Mouse (Mus musculus): ENCODE data around the gene Lin7c. TPM values are rescaled to one million over a fixed set of nuclear protein-coding genes. Genes with fewer than 3 reads are reported as not detected.
"Not testable (repeated sequence)": the region's sequence is repeated elsewhere in the genome, so short reads cannot be mapped to it uniquely, and the experiment has no call there.

Gene Lin7c
- total RNA-seq (2021) = 10 to 100 TPM; 93.3 to 93.8 TPM
- long read RNA-seq, experiment 1, full-length matches to known transcripts = 33 of 43 reads
- long read RNA-seq, experiment 1, partial matches to known transcripts = 4 of 43 reads
- long read RNA-seq, experiment 1, other reads (novel, unspliced or antisense) = 6 of 43 reads
- long read RNA-seq, experiment 2, full-length matches to known transcripts = 13 of 14 reads
- long read RNA-seq, experiment 2, partial matches to known transcripts = 0 of 14 reads
- long read RNA-seq, experiment 2, other reads (novel, unspliced or antisense) = 1 of 14 reads

DNA sequence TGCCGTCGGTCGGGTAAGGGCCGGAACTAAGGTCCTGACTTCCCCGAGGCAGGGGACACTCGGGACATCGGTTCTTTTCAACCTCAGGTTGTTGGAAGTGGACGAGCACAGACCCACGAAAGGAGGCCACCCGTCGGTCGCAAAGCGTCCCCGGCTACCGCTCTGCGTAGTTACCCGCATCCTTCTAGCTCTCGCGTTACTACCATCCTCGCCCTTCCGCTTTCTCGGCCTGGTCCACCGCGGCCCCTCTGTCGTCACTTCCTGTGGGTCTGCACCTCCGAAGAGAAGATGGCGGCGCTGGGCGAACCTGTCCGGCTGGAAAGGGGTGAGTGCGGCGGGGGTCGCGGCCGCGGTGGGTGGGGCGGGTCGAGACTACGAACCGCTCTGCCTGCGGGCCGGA lies at the start of gene Lin7c:
Gene Lin7c, plus strand, starts transcription at position 257 of the 400 bp plus-strand sequence.
- peak; percentile 96 for DNase-seq

DNA sequence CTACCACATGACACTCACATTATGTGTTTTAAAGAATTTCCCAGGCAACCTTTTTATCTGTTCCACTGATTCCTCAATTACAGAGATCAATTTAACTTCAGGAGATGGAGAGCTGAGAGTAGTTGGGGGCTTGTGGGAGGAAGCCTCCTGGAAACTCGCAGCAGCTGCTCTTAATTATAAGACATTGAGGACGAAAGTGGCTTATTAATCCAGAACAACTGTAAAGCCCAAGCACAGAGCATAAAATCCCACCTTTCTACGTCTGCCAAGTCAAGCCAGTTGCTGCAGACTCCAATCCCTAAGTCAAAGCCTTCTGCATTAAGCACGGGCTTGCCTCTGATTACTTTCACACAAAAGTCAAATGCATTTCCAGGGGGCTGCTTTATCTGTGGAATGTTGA lies 44.3 kb upstream of the Lin7c start:
- DNase-seq = no peak

DNA sequence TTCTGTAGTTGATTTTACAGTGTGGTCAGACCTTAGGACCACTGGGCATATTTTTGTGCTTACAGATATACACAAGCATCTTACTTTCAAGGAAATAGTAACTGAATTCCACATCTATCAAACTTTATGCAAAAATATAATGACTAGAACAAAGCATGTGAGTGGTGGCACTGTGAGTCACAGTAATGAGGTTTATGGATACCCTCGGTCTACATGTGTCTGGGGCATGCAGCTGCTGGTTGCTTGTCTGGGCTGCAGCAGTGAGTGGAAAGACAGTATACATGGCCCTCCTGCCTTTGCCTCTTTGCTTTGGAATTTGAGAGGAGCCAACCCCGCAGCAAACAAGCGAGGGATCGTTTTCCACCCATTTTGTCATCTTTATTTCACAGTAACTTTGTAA lies 42.3 kb upstream of the Lin7c start:
- no peak for DNase-seq

DNA sequence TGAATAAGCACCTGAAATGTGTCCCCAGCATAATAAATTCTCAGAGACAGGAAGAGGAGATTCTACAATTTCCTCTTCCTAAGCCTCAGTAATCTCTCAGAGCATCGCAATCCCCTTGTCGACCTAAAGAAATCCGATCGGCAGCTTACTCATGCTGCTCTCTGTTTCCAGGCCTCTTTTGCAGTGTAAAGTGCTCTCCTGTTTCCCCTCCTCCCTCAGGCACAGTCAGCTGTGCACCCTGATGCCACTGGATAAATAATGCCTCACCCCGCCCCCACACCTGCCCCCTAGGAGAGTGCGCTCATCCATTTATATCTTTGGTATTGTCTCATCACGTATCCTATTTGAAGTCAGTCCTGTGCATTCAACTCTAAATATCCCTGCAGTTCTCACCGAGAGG lies 41.9 kb upstream of the Lin7c start:
- no peak for DNase-seq

DNA sequence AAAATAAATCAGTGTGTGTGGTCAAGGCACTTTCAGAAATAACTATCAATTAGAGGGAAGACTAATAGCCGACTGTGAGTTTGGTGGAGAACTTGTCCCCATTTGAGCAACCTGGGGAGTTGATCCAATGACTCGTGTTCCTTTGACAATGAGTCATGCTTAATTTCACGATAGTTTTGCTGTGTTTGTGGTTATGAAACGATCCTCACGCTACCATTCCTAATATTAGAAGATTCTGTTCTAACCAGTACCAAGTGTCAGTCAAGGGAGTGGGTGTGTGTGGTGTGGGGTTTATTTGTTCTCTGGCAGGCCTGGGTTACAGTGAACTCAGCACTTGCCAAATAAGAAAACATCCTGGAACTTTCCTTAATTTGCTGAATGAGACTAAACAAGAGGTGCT lies 35.1 kb upstream of the Lin7c start:
- no peak for DNase-seq

DNA sequence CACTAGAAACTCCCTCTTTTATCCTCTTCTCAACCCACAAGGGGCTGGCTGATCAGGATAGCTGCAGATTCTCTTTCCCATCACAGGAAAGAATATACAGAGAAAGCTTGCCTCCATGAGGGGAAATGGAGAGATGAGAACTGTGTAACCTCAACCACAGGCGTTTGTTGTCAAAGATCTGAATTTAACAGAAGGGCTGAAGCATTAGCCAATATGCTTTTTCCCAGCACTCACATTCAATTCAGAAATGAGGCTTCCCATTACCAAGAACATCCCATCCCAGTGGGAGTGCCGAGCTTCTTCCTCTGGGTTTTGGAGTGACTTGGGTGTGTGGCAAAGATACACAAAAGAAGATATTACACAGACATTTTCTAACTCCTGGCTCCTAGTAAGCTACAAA lies 31.0 kb upstream of the Lin7c start:
- no peak for DNase-seq

DNA sequence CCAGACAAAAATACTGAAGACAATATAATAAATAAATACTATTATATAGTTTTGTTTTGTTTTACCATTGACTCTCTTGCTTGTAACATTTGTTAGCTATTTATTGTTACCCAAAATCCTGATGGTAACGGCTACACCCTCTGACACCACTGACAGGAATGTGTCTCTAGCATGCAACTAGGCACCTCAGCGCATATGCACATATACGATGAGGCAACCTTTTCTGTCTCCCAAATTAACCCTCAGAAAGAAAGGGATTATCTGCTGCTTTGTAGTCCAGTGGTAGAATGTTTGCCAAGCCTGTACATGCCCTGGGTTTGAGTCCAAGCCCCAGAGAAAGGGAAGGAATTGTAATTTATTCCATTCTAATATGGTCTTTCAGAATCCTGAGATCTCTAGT lies 29.8 kb upstream of the Lin7c start:
- DNase-seq = no peak

DNA sequence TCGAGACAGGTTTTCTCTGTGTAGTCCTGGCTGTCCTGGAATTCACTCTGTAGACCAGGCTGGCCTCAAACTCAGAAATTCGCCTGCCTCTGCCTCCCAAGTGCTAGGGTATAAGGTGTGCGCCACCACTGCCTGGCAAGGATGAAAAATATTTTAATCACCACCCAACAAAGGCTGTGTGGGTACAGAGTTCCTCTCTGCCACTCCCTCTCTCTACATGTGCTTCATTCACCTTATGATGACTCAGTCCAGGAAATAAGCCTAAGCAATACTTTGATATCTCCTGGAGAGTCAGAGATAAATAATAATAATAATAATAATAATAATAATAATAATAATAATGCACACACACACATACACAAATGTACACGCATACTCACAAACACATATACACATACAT lies 11.2 kb upstream of the Lin7c start:
- DNase-seq = not testable (repeated sequence)

DNA sequence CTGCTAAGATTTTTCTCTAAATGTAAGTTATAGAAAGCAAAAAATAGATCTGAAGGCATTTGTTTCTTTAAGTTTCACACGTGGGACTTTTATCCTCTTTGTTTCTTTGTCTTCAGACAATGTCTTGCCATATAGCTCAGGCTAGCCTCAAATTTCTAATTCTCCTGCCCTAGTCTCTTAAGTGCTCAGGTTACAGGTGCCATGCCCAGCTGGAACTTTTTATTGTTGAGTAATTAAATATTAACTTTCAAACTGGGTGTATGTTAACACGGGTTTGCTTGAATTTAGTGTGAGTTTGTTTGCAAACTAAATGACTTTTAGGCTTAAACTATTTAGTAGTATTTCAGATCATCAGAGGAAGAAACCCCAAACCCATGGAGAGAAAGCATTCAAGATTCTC lies 9.5 kb upstream of the Lin7c start:
- no peak for DNase-seq

DNA sequence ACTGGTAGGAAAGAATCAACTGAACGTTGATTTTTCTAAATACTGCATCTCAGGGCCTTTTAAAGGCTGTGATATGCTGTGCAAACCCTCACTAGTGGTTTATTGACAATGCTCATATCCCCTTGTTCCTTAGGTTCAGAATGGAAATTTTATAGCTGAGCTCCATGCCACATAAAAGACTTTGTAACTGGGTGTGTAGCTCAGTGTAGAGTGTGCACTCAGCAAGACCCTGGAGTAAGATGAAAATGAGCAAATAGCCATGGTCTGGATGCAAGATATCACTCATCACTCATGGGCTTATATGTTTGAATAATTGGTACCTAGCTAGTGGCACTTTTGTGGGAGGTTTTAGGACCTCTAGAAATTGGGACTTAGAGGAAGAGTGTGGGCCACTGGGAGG lies 9.0 kb upstream of the Lin7c start:
- no peak for DNase-seq

DNA sequence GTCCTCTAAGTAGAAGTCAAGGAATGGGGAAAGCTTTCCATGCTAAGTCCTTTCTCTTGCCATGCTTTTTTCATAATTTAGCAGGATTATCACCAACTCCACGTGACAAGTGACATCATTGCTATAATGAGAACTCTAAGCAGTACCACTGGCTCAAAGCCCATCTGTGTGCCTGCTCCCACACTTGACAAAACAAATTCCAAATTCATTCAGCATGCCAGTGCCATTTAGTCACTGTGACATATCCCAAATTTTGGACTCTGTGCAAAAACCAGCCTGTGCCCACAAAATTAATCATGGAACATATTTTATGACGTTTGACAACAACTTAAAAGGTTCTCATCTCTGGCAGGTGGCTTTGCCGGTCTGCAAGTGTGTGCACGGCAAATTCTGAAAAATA lies 6.5 kb upstream of the Lin7c start:
- peak in 1 of 2 experiments; percentile 25 for DNase-seq

DNA sequence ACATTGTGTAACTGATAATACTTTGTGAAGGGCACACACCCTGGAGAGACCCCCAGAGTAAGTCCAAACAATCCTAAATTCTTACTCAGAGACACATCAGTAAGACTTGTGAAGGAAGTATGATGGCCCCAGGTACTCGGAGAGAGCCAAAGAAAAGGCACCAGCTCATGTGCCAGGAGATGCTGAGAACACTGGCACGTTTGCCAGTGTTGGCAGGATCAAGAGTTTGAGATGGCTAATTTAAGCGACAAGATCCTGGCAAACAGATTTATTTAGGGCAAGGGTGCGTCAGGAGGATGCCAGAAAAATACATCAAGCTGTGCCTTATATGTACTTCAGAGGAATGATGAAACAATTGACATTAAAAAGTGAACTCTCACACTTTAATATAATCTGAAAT lies 6.1 kb upstream of the Lin7c start:
- DNase-seq = no peak

DNA sequence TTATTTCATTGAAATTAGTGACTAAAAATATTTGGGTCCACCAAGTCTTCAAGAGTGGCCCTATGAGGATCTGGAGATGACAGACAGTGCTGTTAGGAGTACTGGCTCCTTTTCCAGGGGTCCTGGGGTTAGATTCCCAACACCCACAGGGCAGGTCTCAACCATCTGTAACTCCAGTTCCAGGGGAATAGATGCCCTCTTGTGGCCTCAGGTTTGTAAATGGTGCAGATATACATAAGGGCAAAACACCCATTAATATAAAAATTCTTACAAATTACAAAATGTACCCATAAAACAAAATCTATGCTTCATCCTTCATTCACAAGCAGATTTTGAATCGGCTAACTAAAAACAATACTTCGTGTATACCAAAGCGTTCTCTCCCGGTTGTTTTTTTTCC lies 585 bp upstream of the Lin7c start:
- DNase-seq = no peak

DNA sequence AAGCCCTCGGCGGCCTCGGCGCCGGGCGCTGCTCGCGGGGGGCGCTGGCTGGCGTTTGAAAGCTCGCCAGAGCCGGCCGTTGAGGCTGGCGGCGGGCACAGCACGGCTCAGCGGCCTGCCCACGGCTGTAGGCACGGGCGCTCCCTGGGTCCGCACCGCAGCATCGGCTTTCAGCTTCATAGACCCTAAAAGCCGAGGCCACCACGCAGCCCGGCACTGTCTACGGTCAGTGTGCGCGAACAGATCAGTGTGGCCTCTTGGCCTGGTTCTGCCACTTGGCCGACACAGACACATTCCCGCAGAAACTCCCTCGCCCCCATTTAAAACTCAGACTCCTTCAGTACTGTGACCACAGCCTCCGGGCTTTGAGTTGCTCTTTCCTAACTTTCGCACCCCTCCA lies 378 bp downstream of the Lin7c start:
- no peak for DNase-seq

DNA sequence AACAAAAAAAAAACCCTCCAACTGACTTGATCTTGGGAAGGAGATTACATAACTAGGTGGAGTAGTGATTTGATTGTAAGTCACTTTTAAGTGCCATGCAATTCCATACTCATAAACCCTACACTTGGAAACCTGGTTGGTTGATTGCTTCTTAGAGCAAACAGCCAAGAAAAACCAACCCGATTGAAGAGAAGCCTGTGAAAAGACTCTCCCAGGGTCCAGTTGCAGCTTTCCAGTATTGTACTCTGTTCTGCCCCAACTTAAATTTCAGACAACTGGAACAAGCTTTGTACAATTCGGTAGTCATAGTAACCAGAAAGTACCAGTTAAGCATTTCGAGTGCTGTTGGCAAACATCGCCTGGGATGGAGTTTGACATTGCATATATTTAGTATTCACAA lies 818 bp downstream of the Lin7c start:
- no peak for DNase-seq

DNA sequence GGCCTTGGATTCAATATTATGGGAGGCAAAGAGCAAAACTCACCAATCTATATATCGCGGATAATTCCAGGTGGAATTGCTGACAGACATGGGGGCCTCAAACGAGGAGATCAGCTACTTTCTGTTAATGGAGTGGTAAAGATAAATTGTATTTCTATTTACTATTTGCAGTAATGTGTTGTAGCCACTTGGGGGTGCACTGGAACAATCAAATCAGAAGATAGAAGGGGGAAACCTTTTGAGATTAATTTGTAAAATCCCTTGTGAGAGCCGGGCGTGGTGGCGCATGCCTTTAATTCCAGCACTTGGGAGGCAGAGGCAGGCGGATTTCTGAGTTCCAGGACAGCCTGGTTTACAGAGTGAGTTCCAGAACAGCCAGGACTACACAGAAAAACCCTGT lies 5.7 kb downstream of the Lin7c start:
- no peak for DNase-seq

DNA sequence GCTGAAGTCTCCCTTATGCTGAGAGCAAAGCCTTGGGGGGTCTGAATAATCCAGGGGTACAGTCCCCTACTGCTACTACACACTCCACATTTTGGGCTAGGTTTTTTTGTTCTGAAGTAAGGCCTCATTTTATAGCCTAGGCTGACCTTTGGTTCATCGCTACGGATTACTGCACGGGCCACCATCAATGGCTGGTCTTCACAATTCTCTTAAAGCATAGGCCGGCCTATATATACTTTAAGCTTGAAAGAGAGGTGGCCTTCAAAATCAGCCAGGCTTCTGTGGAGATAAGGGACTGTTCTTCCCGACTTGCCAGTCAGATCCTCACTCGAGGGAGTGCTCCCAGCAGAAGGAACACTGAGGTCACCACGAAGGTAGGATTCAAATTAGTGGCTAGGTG lies 12.2 kb downstream of the Lin7c start:
- no peak for DNase-seq

DNA sequence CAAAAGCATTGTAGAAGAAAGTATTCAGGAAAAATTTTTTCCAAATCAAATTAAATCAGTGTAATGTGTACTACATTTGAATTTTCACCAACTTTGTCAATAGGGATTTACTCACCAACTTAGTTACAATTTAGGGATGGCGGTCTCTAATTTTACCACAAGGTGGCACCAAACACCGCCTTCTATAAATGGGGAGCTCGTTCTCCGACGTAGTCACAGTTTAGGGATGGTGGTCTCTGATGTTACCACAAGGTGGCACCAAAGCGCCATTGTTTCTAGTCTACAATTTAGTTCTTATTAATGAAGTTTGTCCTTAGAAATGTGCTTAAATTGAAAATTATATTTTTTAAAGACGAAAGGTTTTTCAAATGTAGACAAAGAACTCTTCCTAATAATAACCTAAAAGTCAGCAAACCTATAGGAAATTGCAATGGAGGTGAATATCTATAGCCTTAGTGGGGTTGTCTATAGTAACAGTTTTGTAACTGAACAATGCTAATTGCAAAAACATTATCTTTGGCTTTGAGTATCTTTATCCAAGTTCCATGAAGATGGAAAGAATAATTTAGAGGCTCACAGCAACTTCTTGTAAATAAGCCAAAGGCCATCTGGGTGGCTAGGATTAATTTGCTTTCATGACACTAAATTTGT lies 13.6 kb downstream of the Lin7c start:
- peak; percentile 85 to 86 for DNase-seq

DNA sequence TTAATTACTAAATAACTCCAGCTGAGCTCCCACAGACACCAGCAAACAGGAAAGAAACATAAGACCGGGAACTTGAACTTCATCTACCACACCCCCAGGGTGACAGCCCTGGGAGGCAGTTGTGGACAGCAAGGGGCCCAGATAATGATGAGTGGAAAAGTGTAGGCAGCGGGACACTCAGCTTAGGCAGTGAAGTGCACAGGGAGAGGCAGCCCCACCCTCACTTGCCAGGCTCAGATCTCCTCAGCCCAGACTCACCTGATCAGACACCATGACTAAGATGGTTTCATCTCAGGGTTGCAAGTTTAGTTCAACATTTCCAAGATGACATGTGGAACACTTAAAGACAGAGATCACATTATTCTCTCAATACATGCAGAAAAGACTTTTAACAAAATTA lies 18.5 kb downstream of the Lin7c start:
- DNase-seq = no peak

DNA sequence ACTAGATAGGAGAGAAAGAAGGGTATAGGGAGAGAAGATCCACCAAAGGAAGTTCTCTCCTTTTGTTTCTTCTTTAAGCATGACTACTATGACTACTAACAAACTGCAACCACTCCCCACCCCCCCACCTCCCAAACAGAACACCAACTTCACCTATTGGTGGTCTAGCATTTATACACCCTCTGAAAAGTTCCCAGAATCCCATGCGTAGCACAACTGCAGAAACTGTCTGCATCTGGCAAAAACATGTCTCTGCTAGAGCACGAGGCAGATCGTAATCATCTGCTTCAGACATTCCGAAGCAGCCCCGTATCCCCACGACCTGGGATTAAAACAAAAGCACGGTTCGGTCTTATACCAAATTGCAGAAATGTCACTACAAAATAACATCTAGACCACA lies 21.6 kb downstream of the Lin7c start:
- no peak for DNase-seq

DNA sequence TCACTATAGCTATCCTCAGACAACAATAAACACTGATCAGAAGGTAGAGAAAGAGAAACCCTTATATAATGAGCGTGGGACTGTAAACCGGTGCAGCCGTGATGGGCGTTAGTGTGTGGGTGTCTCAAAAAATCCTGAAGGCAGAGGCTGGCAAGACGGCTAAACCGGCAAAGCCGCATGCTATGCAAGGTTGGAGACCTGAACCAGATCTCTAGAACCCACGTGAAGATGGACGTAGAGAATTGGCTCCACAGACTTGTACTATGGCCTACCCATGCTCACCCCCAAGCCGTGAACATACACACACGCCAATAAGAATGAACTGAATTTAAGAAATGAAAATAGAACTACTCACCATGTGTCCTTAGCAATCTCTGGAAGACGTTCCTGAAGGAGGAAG lies 22.1 kb downstream of the Lin7c start:
- DNase-seq = no peak

DNA sequence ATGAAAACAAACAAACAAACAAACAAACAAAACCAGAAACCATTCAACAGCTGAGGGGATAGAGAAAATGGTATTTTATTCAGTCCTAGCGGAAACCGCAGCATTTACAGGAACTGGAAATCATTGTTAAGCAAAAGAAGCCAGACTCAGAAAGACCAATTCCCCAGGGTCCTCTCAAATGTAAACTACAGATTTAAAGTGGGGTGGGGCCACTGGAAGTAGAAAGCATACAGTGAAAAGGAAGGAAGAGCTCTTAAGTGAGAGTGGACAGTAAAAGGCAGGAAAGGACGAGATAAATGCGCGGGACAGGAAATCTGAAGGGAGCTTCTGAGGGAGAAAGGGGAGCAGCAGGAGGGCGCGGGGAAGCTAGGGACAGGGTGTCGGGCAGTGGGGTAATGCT lies 22.6 kb downstream of the Lin7c start:
- no peak for DNase-seq

DNA sequence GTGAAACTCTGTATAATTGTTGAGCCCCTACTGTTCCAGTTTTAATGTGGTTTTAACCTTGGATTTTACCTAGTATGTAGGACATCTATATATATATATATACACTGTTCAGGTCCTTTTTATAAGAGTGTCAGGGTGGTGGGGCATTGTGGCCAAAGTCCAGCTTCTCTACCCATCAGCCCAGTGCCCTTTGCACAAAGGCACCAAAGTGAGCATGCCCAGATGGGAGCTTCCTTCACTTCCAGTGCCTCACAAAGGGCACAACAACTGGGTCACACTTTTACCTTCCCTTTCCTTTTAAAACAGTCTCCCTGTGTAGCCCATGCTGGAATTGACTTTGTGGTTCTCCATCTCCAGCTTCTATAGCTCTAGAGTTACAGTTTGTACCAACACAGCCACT lies 23.9 kb downstream of the Lin7c start:
- DNase-seq = no peak

DNA sequence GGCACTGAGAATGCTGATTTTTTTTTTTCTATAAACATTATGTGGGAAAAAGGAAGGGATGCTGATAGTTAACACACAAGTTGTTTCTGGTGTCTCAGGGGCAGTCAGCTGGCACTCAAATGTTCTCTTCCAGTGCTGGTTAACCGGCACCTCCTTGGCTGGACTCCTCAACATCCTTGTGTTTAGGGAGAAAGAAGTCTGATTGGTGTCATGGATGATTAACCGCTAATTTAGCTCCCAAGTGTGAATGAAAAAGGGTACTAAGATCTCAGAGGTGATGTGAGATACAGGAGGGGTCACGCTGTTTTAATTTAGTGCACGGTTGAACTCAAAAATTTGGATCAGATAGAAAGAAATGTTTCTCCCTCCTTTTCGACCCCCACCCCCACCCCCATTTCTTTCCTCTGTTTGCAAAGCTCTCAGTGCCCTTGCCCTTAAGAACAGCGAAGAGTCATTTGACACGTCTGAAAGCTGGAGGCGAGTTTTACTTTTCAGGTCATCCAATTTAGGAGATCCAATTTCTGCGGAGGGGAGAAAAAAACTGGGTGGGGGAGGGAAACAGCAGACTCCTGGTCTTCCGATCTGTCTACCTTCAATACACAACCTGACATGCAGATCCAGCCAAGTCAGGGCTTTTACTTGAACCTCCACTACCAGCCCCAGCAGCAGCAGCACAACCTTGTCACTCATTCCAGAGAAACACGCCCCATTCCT lies 26.3 kb downstream of the Lin7c start:
- DNase-seq = no peak

Data from adrenal gland, postnatal 36 days (tissue).